Mouse (Mus musculus): Measurements from ENCODE around the gene Bst1.

- TF ChIP-seq BHLHE40 (IDR thresholded peaks at IDR 0.05; ENCODE audit: borderline replicate concordance, low read depth, low read length) (no peak), ZC3H11A (IDR thresholded peaks at IDR 0.05; ENCODE audit: low read depth, low read length) (no peak), CTCF (IDR thresholded peaks at IDR 0.05 in 2 of 3, conservative IDR thresholded peaks at IDR 0.05 in 1 of 3; ENCODE audit: control insufficient read depth in 1 of 3, insufficient read depth in 1 of 3, low read depth in 2 of 3, low read length in 3 of 3, poor library complexity in 1 of 3, severe bottlenecking in 1 of 3) (no peak), SMC3 (IDR thresholded peaks at IDR 0.05; ENCODE audit: low read depth, low read length) (no peak), POLR2AphosphoS2 (IDR thresholded peaks at IDR 0.05; ENCODE audit: low read length) (no peak), GABPA (IDR thresholded peaks at IDR 0.05; ENCODE audit: low read depth, low read length) (no peak)
Observed at GRCm38 (mm10) chr5:43807744-43808696, 10.7 kb upstream of the Bst1 start.
